Mouse (Mus musculus): ENCODE results near the gene Ntan1. TPM values are rescaled to one million over a fixed set of nuclear protein-coding genes. Genes with fewer than 3 reads are reported as not detected.
A peak's percentile ranks its signal among the peaks of the same experiment; 100 is the strongest.
"Not testable (repeated sequence)": the region's sequence is repeated elsewhere in the genome, so short reads cannot be mapped to it uniquely, and the experiment has no call there.

Ntan1 gene
- polyA plus RNA-seq (2012; fragmentation: generic; extraction: Trizol): 39.4 TPM
- long read RNA-seq, experiment 1, transcript Ntan1-205 (9 exons, 1,014 nt): minor isoform, 10 of 69 reads
- long read RNA-seq, experiment 1, transcript Ntan1-201 (10 exons, 1,175 nt): major isoform, 34 of 69 reads
- long read RNA-seq, experiment 1, partial matches to known transcripts: 4 of 69 reads
- long read RNA-seq, experiment 1, other reads (novel, unspliced or antisense): 19 of 69 reads
- long read RNA-seq, experiment 2, transcript Ntan1-205 (9 exons, 1,014 nt): minor isoform, 8 of 59 reads
- long read RNA-seq, experiment 2, transcript Ntan1-201 (10 exons, 1,175 nt): major isoform, 41 of 59 reads
- long read RNA-seq, experiment 2, partial matches to known transcripts: 0 of 59 reads
- long read RNA-seq, experiment 2, other reads (novel, unspliced or antisense): 9 of 59 reads

DNA sequence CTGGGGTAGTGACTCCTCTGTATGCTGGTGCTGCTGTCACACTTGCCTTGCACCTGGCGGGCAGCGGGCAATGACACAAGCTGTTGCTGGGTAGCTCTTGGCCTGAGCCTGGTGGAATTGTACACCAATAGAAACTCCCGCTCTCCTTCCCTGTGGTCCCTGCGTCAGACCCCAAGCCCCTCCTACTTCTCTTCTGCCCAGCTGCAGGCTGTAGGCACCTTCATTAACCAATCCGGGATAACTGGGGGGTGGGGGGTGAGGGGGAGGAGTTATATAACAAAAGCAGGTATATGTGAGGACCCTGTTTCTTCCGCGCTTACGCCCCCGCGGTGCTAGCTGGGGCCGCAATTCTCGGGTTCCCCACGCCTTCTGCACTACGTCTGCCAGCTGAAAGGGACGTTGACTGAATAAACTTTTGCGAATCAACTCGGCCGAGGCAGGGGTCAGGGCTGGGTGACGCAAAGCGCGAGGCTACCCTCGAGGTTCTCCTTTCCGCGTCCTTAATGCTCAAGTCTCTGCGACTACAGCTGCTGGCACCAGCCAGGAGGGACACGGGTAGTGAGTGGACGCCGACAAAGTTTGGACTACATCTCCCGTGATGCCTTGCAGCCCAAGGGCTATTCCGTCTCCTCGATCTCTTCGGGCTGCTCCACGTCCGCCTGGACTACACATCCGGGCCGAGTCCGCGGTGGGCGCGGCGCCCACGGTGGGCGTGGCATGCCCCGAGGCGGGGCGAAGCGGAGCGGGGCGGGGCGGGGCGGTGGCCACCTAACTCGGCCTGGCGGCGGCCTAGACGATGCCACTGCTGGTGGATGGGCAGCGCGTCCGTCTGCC lies at the start of gene Ntan1:
Gene Ntan1, plus strand, starts transcription at position 286 of the 834 bp plus-strand sequence.
- H3K36me3 ChIP-seq (ENCODE audit: control insufficient read depth, insufficient read depth): peaks cover 15% of the 10 kb centered on the region
- peaks cover 21% of the 10 kb centered on the region for H3K79me2 ChIP-seq (ENCODE audit: control insufficient read depth, insufficient read depth)
- H3K27me3 ChIP-seq (ENCODE audit: control insufficient read depth, insufficient read depth, insufficient read length): no peaks in the 10 kb centered on the region
- no peak for TF ChIP-seq CTCF (IDR thresholded peaks at IDR 0.05; ENCODE audit: control insufficient read depth, insufficient read depth, insufficient read length)
- peak; percentile 44 for TF ChIP-seq MYOD1 (IDR thresholded peaks at IDR 0.05; ENCODE audit: control insufficient read depth, insufficient read length, low read depth)
- H3ac ChIP-seq (ENCODE audit: control insufficient read depth, insufficient read length, low read depth): peak within 1 kb of the TSS; percentile 75
- H3K4me3 ChIP-seq (ENCODE audit: insufficient read depth, poor library complexity, severe bottlenecking): peak within 1 kb of the TSS; percentile 74
- H3K79me3 ChIP-seq (ENCODE audit: low read depth): peaks cover 6% of the 10 kb centered on the region

DNA sequence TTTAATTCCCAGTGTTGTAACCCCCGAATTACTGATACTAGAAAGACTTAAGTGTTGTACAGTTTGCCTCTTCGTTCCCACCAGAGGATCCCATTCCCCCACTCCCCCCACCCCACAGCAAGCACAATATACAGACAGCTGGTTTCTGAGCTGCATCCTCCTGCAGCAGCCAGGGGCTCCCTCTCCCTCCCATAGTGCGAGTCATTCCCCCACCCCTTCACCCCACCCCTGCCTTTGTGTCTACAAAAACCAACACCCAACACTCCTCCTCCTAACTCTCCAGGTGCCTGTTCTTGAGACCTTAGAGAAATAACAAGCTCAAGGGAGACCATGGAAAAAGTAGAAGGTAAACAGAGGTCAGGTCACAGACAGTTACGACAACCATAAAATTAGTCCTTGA lies 47.0 kb upstream of the Ntan1 start:
- H3ac ChIP-seq (ENCODE audit: control insufficient read depth, insufficient read length, low read depth); H3K27me3 ChIP-seq (ENCODE audit: control insufficient read depth, insufficient read depth, insufficient read length); H3K4me3 ChIP-seq (ENCODE audit: insufficient read depth, poor library complexity, severe bottlenecking); H3K79me3 ChIP-seq (ENCODE audit: low read depth); H3K36me3 ChIP-seq (ENCODE audit: control insufficient read depth, insufficient read depth); H3K79me2 ChIP-seq (ENCODE audit: control insufficient read depth, insufficient read depth): not testable (repeated sequence)

- H3K79me3 ChIP-seq (ENCODE audit: low read depth); H3K27me3 ChIP-seq (ENCODE audit: control insufficient read depth, insufficient read depth, insufficient read length); H3K36me3 ChIP-seq (ENCODE audit: control insufficient read depth, insufficient read depth); H3ac ChIP-seq (ENCODE audit: control insufficient read depth, insufficient read length, low read depth); H3K4me3 ChIP-seq (ENCODE audit: insufficient read depth, poor library complexity, severe bottlenecking); H3K79me2 ChIP-seq (ENCODE audit: control insufficient read depth, insufficient read depth): not testable (repeated sequence)
These were observed 46.6 kb upstream of the Ntan1 start for GRCm38 (mm10) chr16:13772051-13772450.

- not testable (repeated sequence) for H3K4me3 ChIP-seq (ENCODE audit: insufficient read depth, poor library complexity, severe bottlenecking); H3K79me3 ChIP-seq (ENCODE audit: low read depth); H3K27me3 ChIP-seq (ENCODE audit: control insufficient read depth, insufficient read depth, insufficient read length); H3ac ChIP-seq (ENCODE audit: control insufficient read depth, insufficient read length, low read depth); H3K79me2 ChIP-seq (ENCODE audit: control insufficient read depth, insufficient read depth); H3K36me3 ChIP-seq (ENCODE audit: control insufficient read depth, insufficient read depth)
These were observed 44.6 kb upstream of the Ntan1 start for GRCm38 (mm10) chr16:13774011-13774410.

- H3K79me3 ChIP-seq (ENCODE audit: low read depth); H3K36me3 ChIP-seq (ENCODE audit: control insufficient read depth, insufficient read depth); H3K27me3 ChIP-seq (ENCODE audit: control insufficient read depth, insufficient read depth, insufficient read length); H3ac ChIP-seq (ENCODE audit: control insufficient read depth, insufficient read length, low read depth); H3K4me3 ChIP-seq (ENCODE audit: insufficient read depth, poor library complexity, severe bottlenecking); H3K79me2 ChIP-seq (ENCODE audit: control insufficient read depth, insufficient read depth): not testable (repeated sequence)
These were observed 44.0 kb upstream of the Ntan1 start for GRCm38 (mm10) chr16:13774651-13775050.

GRCm38 (mm10) chr16:13780353-13781036 lies 38.1 kb upstream of the Ntan1 start, which contains the start of gene Rrn3:
Gene Rrn3, plus strand, starts transcription at chr16:13780708.
- Histone ChIP-seq H3ac (ENCODE audit: control insufficient read depth, insufficient read length, low read depth) (peak within 1 kb of the TSS; percentile 82), H3K79me2 (ENCODE audit: control insufficient read depth, insufficient read depth) (peaks cover 49% of the 10 kb centered on the region), H3K27me3 (ENCODE audit: control insufficient read depth, insufficient read depth, insufficient read length) (no peaks in the 10 kb centered on the region), H3K79me3 (ENCODE audit: low read depth) (peaks cover 25% of the 10 kb centered on the region), H3K36me3 (ENCODE audit: control insufficient read depth, insufficient read depth) (peaks cover 22% of the 10 kb centered on the region), H3K4me3 (ENCODE audit: insufficient read depth, poor library complexity, severe bottlenecking) (peak within 1 kb of the TSS; percentile 69)
- TF ChIP-seq MAX (IDR thresholded peaks at IDR 0.05) (peak; percentile 99), CTCF (IDR thresholded peaks at IDR 0.05; ENCODE audit: control insufficient read depth, insufficient read depth, insufficient read length) (no peak), USF1 (IDR thresholded peaks at IDR 0.05; ENCODE audit: low read depth) (peak; percentile 95), FOSL1 (IDR thresholded peaks at IDR 0.05; ENCODE audit: insufficient read depth, low read length, poor library complexity, severe bottlenecking) (no peak), MYOG (IDR thresholded peaks at IDR 0.05; ENCODE audit: control insufficient read depth, extremely low read depth, insufficient read length) (no peak), CEBPB (IDR thresholded peaks at IDR 0.05; ENCODE audit: low read depth) (no peak), MYOD1 (IDR thresholded peaks at IDR 0.05; ENCODE audit: control insufficient read depth, insufficient read length, low read depth) (no peak)
